Mouse (Mus musculus): ENCODE measurements around the gene Synj1.

DNA sequence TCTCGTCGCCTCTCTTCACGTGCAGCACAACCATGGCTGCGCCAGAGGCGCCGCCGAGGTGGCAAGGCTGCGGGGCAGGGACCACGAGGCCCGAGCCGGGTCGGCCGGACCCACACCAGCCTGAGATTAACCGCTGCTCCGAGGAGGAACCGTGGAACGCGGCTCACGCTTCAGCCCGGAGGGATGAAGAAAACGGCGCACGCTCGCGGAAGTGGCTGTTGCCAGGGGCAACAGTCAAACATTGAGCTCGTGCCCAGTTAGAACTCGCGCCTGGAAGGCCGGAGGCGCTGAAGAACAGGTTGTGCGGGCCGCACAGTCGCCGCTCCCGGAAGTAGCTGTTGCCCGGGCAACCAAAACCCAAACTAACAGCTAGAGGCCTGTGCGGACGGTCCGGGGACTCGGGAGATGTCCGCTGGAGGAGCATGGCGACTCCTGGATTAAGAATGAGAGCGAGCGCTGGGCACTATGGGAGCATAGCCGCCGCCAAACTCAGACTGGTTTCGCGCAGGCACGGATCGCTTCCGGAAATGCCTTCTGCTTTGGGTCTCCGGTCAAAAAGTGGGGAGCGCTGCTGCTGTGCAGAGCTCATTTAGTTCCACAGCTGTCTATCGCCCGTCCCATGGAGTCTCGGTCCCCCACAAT, 76.3 kb downstream of the Synj1 start, which contains the start of gene Cfap298:
- peak; percentile 57; the same call in 1 of the 2 replicates for TF ChIP-seq POLR2A (IDR thresholded peaks at IDR 0.05; ENCODE audit: borderline replicate concordance, insufficient read depth, low read length)
- TF ChIP-seq CTCF (IDR thresholded peaks at IDR 0.05; ENCODE audit: borderline replicate concordance, insufficient read depth, low read depth, low read length): no peak
